Mouse (Mus musculus) MEL (cell line): ENCODE results near the gene Apbb2.

Source experiments
- HCFC1 ChIP-seq: IDR thresholded peaks from 2 replicates; pipeline ENCODE4 v1.6.1; 2012; ENCODE audit warnings: low read depth, mild to moderate bottlenecking, inconsistent platforms, low read length, improper control_type of control experiment, moderate library complexity
- POLR2A ChIP-seq, 2 experiments: IDR thresholded peaks; 2 replicates each; pipeline ENCODE4 v1.6.1; 2011 to 2012; ENCODE audit warnings: low read length in 2 of 2, mild to moderate bottlenecking in 2 of 2, control low read depth in 1 of 2, improper control_type of control experiment in 1 of 2, low read depth in 1 of 2, moderate library complexity in 1 of 2; ENCODE audit not compliant: control insufficient read depth in 1 of 2, insufficient read depth in 1 of 2, poor library complexity in 1 of 2

GRCm38 (mm10) chr5:66453106-66453505 is 165.5 kb downstream of the Apbb2 start:
- TF ChIP-seq POLR2A (IDR thresholded peaks at IDR 0.05; ENCODE audit: control insufficient read depth in 1 of 2, insufficient read depth in 1 of 2, low read depth in 1 of 2, low read length in 2 of 2, poor library complexity in 1 of 2) (no peak), HCFC1 (no peak)
